Mouse (Mus musculus) ES-Bruce4 (cell line): ENCODE measurements around the gene Zbtb20. TPM values are rescaled to one million over a fixed set of nuclear protein-coding genes. Genes with fewer than 3 reads are reported as not detected.

Source experiments
- H3K27ac ChIP-seq: 2 replicates; pipeline ENCODE4 v1.5.1; 2012; ENCODE audit warnings: low read length, inconsistent platforms; ENCODE audit not compliant: insufficient read depth
- H3K27me3 ChIP-seq: 2 replicates; pipeline ENCODE4 v1.6.1; 2012; ENCODE audit warnings: mild to moderate bottlenecking, low read length, inconsistent platforms; ENCODE audit not compliant: control insufficient read depth, poor library complexity, insufficient read depth, severe bottlenecking
- H3K36me3 ChIP-seq: 2 replicates; pipeline ENCODE4 v1.6.1; 2012; ENCODE audit warnings: inconsistent platforms, mild to moderate bottlenecking, low read length, moderate library complexity; ENCODE audit not compliant: control insufficient read depth, poor library complexity, insufficient read depth, severe bottlenecking
- H3K4me1 ChIP-seq: one replicate; pipeline ENCODE4 v1.8.1; 2011; ENCODE audit warnings: low read length; ENCODE audit not compliant: control insufficient read depth, insufficient read depth
- H3K4me3 ChIP-seq: 2 replicates; pipeline ENCODE4 v1.5.1; 2011; ENCODE audit warnings: low read depth, mild to moderate bottlenecking, low read length
- H3K9ac ChIP-seq: 2 replicates; pipeline ENCODE4 v1.6.1; 2012; ENCODE audit warnings: low read depth, mild to moderate bottlenecking, inconsistent platforms; ENCODE audit not compliant: poor library complexity, severe bottlenecking
- H3K9me3 ChIP-seq: replicated peaks from 2 replicates; pipeline ENCODE4 v1.6.1; 2012; ENCODE audit warnings: mild to moderate bottlenecking, low read length, inconsistent platforms; ENCODE audit not compliant: control insufficient read depth, poor library complexity, insufficient read depth, severe bottlenecking
- CTCF ChIP-seq: IDR thresholded peaks from one replicate; pipeline ENCODE4 v1.8.1; 2011; ENCODE audit warnings: low read depth, low read length
- EP300 ChIP-seq: IDR thresholded peaks from 2 replicates; pipeline ENCODE4 v1.6.1; 2011; ENCODE audit warnings: low read depth, low read length; ENCODE audit not compliant: insufficient read depth
- POLR2A ChIP-seq: IDR thresholded peaks from one replicate; pipeline ENCODE4 v1.8.1; 2011; ENCODE audit warnings: low read length; ENCODE audit not compliant: insufficient read depth
- polyA plus RNA-seq: library from polyadenylated mRNA; stranded (reverse); fragments of >200 nt; gene quantifications from 2 replicates; pipeline ENCODE4 v1.2.4, GENCODE M21; 2011; ENCODE audit warnings: low read depth; ENCODE audit not compliant: missing spikeins, insufficient read depth, insufficient read length

The Zbtb20 gene
- polyA plus RNA-seq, 1 experiment, result 9.9 TPM

GRCm38 (mm10) chr16:43419923-43420322, 544.2 kb downstream of the Zbtb20 start:
- H3K9ac ChIP-seq, result no peak overlapping the region
- H3K4me1 ChIP-seq, result no peaks in the 10 kb centered on the region
- no peak overlapping the region for H3K27ac ChIP-seq
- no peak overlapping the region for H3K4me3 ChIP-seq
- H3K36me3 ChIP-seq, result no peaks in the 10 kb centered on the region
- no peaks in the 10 kb centered on the region for H3K9me3 ChIP-seq
- H3K27me3 ChIP-seq, result no peaks in the 10 kb centered on the region
- TF ChIP-seq POLR2A (no peak), CTCF (no peak), EP300 (no peak)

- TF ChIP-seq POLR2A (no peak), CTCF (no peak), EP300 (no peak)
- H3K9ac ChIP-seq, result no peak overlapping the region
- H3K27me3 ChIP-seq, result no peaks in the 10 kb centered on the region
- H3K27ac ChIP-seq, result no peak overlapping the region
- H3K36me3 ChIP-seq, result no peaks in the 10 kb centered on the region
- no peaks in the 10 kb centered on the region for H3K9me3 ChIP-seq
- H3K4me3 ChIP-seq, result no peak overlapping the region
- no peaks in the 10 kb centered on the region for H3K4me1 ChIP-seq
Measured at GRCm38 (mm10) chr16:43428955-43429354, 553.3 kb downstream of the Zbtb20 start.

- no peak overlapping the region for H3K4me3 ChIP-seq
- no peaks in the 10 kb centered on the region for H3K4me1 ChIP-seq
Measured at GRCm38 (mm10) chr16:43430030-43430429, 554.3 kb downstream of the Zbtb20 start.

GRCm38 (mm10) chr16:43431514-43432371, 556.1 kb downstream of the Zbtb20 start:
- Histone ChIP-seq H3K4me1 (no peaks in the 10 kb centered on the region), H3K36me3 (no peaks in the 10 kb centered on the region), H3K27ac (no peak overlapping the region), H3K9me3 (no peaks in the 10 kb centered on the region), H3K4me3 (no peak overlapping the region), H3K9ac (no peak overlapping the region), H3K27me3 (no peaks in the 10 kb centered on the region)
- TF ChIP-seq EP300 (no peak), CTCF (no peak), POLR2A (no peak)

More at GRCm38 (mm10) chr16:43430030-43430429, 554.3 kb downstream of the Zbtb20 start:
- no peak overlapping the region for H3K9ac ChIP-seq
- TF ChIP-seq POLR2A (no peak), CTCF (no peak), EP300 (no peak)
- no peaks in the 10 kb centered on the region for H3K27me3 ChIP-seq
- no peaks in the 10 kb centered on the region for H3K36me3 ChIP-seq
- no peak overlapping the region for H3K27ac ChIP-seq
- no peaks in the 10 kb centered on the region for H3K9me3 ChIP-seq

GRCm38 (mm10) chr16:43434941-43435340, 559.3 kb downstream of the Zbtb20 start:
- Histone ChIP-seq H3K9ac (no peak overlapping the region), H3K36me3 (no peaks in the 10 kb centered on the region), H3K4me1 (no peaks in the 10 kb centered on the region), H3K27ac (no peak overlapping the region), H3K27me3 (no peaks in the 10 kb centered on the region), H3K4me3 (no peak overlapping the region), H3K9me3 (no peaks in the 10 kb centered on the region)
- no peak for TF ChIP-seq POLR2A
- peak; percentile 15 for TF ChIP-seq CTCF
- no peak for TF ChIP-seq EP300

- no peak overlapping the region for H3K9ac ChIP-seq
- H3K4me3 ChIP-seq, result no peak overlapping the region
- TF ChIP-seq POLR2A (no peak), CTCF (no peak), EP300 (no peak)
- H3K4me1 ChIP-seq, result no peaks in the 10 kb centered on the region
- no peaks in the 10 kb centered on the region for H3K27me3 ChIP-seq
- no peak overlapping the region for H3K27ac ChIP-seq
- H3K36me3 ChIP-seq, result no peaks in the 10 kb centered on the region
- no peaks in the 10 kb centered on the region for H3K9me3 ChIP-seq
Measured at GRCm38 (mm10) chr16:43438878-43439371, 563.2 kb downstream of the Zbtb20 start.
